Mouse (Mus musculus) intestine, embryonic 16.5 days (tissue): Measurements from ENCODE around the gene Gm11595. TPM values are rescaled to one million over a fixed set of nuclear protein-coding genes. Genes with fewer than 3 reads are reported as not detected.
"Not testable (repeated sequence)": the region's sequence is repeated elsewhere in the genome, so short reads cannot be mapped to it uniquely, and the experiment has no call there.

Experiments
- ATAC-seq: fragments of 200-750 bp; cut with Nextera tagmentation; 2 replicates; pipeline ENCODE4 v1.8.0; 2017; ENCODE audit warnings: moderate TSS enrichment, moderate library complexity
- H3K27ac ChIP-seq: fragments of 300-500 bp; sonication (generic); 2 replicates; pipeline ENCODE4 v1.5.1; 2014; ENCODE audit warnings: mild to moderate bottlenecking, low read length
- H3K27me3 ChIP-seq: fragments of 300-500 bp; sonication (generic); replicated peaks from 2 replicates; pipeline ENCODE4 v1.6.1; 2014; ENCODE audit warnings: low read length, control low read depth, mixed read lengths; ENCODE audit not compliant: control insufficient read depth, insufficient read depth
- H3K36me3 ChIP-seq: fragments of 300-500 bp; sonication (generic); 2 replicates; pipeline ENCODE4 v1.6.1; 2014; ENCODE audit warnings: low read length, control low read depth; ENCODE audit not compliant: control insufficient read depth, insufficient read depth
- H3K4me1 ChIP-seq: fragments of 300-500 bp; sonication (generic); 2 replicates; pipeline ENCODE4 v1.6.1; 2014; ENCODE audit warnings: low read length, control low read depth, mixed read lengths; ENCODE audit not compliant: control insufficient read depth, insufficient read depth
- H3K4me2 ChIP-seq: fragments of 300-500 bp; sonication (generic); 2 replicates; pipeline ENCODE4 v1.6.1; 2014; ENCODE audit warnings: low read depth, low read length, control low read depth
- H3K4me3 ChIP-seq: fragments of 300-500 bp; sonication (generic); 2 replicates; pipeline ENCODE4 v1.5.1; 2014; ENCODE audit warnings: mild to moderate bottlenecking, low read length
- H3K9ac ChIP-seq: fragments of 300-500 bp; sonication (generic); 2 replicates; pipeline ENCODE4 v1.6.1; 2014; ENCODE audit warnings: low read depth, low read length
- H3K9me3 ChIP-seq: fragments of 300-500 bp; sonication (generic); 2 replicates; pipeline ENCODE4 v1.6.1; 2016; ENCODE audit warnings: low read length, control low read depth; ENCODE audit not compliant: control insufficient read depth
- WGBS: fragments of 180-500 bp; shearing (Covaris S2); extraction: QIAGEN DNeasy Blood & Tissue Kit; methylation state at CpG from one replicate; pipeline ENCODE4 v1.1.7; 2014; 5-methylcytosine and 5-hydroxymethylcytosine counted together
- polyA plus RNA-seq: library from polyadenylated mRNA; unstranded; fragments of >200 nt; fragmentation: Nextera tagmentation; extraction: Ambion mirVana; gene quantifications from 2 replicates; pipeline ENCODE4 v1.2.1, GENCODE M21; 2015

Gene Gm11595
- polyA plus RNA-seq = not detected in 2 replicates

GRCm38 (mm10) chr11:99772813-99773212, at the start of gene Gm11595:
TSS of gene Gm11595 (minus strand) at chr11:99772913.
- ATAC-seq, H3K27me3 ChIP-seq: not testable (repeated sequence)

GRCm38 (mm10) chr11:99815566-99815965, 42.9 kb upstream of the Gm11595 start, which contains the start of gene Gm11564:
TSS of gene Gm11564 (minus strand) at chr11:99815666.
- not testable (repeated sequence) for H3K27me3 ChIP-seq, H3K27ac ChIP-seq, H3K9me3 ChIP-seq, H3K9ac ChIP-seq, H3K4me3 ChIP-seq, H3K4me2 ChIP-seq, H3K4me1 ChIP-seq, H3K36me3 ChIP-seq, ATAC-seq
- WGBS = 91% methylated on average over 2 of the region's 2 CpGs

More at GRCm38 (mm10) chr11:99772813-99773212, at the start of gene Gm11595:
- H3K4me3 ChIP-seq, H3K4me2 ChIP-seq, H3K9ac ChIP-seq, H3K36me3 ChIP-seq, H3K4me1 ChIP-seq, H3K27ac ChIP-seq, H3K9me3 ChIP-seq: not testable (repeated sequence)

- not testable (repeated sequence) for H3K27me3 ChIP-seq, H3K4me1 ChIP-seq, H3K36me3 ChIP-seq, H3K27ac ChIP-seq, H3K9me3 ChIP-seq, H3K4me3 ChIP-seq, H3K4me2 ChIP-seq, H3K9ac ChIP-seq, ATAC-seq
Measured at GRCm38 (mm10) chr11:99809792-99810191, 37.1 kb upstream of the Gm11595 start, which contains the start of gene Krtap4-13. TSS of gene Krtap4-13 (minus strand) at chr11:99809892.

GRCm38 (mm10) chr11:99804346-99804745, 31.6 kb upstream of the Gm11595 start, which contains the start of gene Gm11554:
TSS of gene Gm11554 (minus strand) at chr11:99804446.
- H3K9ac ChIP-seq, H3K36me3 ChIP-seq, H3K9me3 ChIP-seq, H3K27ac ChIP-seq, H3K27me3 ChIP-seq, ATAC-seq, H3K4me1 ChIP-seq, H3K4me2 ChIP-seq, H3K4me3 ChIP-seq: not testable (repeated sequence)
- no CpG with 5 or more reads among the region's 1 CpGs for WGBS

- ATAC-seq, H3K4me1 ChIP-seq, H3K4me3 ChIP-seq, H3K27ac ChIP-seq, H3K36me3 ChIP-seq, H3K4me2 ChIP-seq, H3K9me3 ChIP-seq, H3K9ac ChIP-seq, H3K27me3 ChIP-seq: not testable (repeated sequence)
- WGBS = no CpG with 5 or more reads among the region's 1 CpGs
Measured at GRCm38 (mm10) chr11:99798832-99799231, 26.1 kb upstream of the Gm11595 start, which contains the start of gene Gm11569. TSS of gene Gm11569 (minus strand) at chr11:99798932.

GRCm38 (mm10) chr11:99793367-99793766, 20.7 kb upstream of the Gm11595 start, which contains the start of gene Gm11596:
TSS of gene Gm11596 (minus strand) at chr11:99793467.
- H3K4me2 ChIP-seq = no peak within 1 kb of the TSS
- no peaks in the 10 kb centered on the region for H3K36me3 ChIP-seq
- H3K4me1 ChIP-seq = no peaks in the 10 kb centered on the region
- WGBS = 78% methylated on average over 2 of the region's 2 CpGs
- ATAC-seq = no peak
- no peaks in the 10 kb centered on the region for H3K9me3 ChIP-seq
- H3K4me3 ChIP-seq = no peak within 1 kb of the TSS
- H3K9ac ChIP-seq = no peak within 1 kb of the TSS
- no peak within 1 kb of the TSS for H3K27ac ChIP-seq
- H3K27me3 ChIP-seq = no peaks in the 10 kb centered on the region

GRCm38 (mm10) chr11:99784900-99785299, 12.2 kb upstream of the Gm11595 start, which contains the start of gene Krtap4-9:
TSS of gene Krtap4-9 (plus strand) at chr11:99785200.
- not testable (repeated sequence) for H3K9ac ChIP-seq, ATAC-seq

GRCm38 (mm10) chr11:99780604-99781003, 7.9 kb upstream of the Gm11595 start, which contains the start of gene Krtap4-8:
TSS of gene Krtap4-8 (minus strand) at chr11:99780704.
- H3K4me1 ChIP-seq = no peaks in the 10 kb centered on the region
- H3K27ac ChIP-seq = no peak within 1 kb of the TSS
- no peaks in the 10 kb centered on the region for H3K27me3 ChIP-seq
- no peak within 1 kb of the TSS for H3K4me2 ChIP-seq
- 97% methylated on average over 2 of the region's 2 CpGs for WGBS
- H3K4me3 ChIP-seq = no peak within 1 kb of the TSS
- ATAC-seq = no peak
- no peak within 1 kb of the TSS for H3K9ac ChIP-seq
- no peaks in the 10 kb centered on the region for H3K36me3 ChIP-seq
- no peaks in the 10 kb centered on the region for H3K9me3 ChIP-seq

More at GRCm38 (mm10) chr11:99784900-99785299, 12.2 kb upstream of the Gm11595 start, which contains the start of gene Krtap4-9:
- H3K27me3 ChIP-seq, H3K36me3 ChIP-seq, H3K4me3 ChIP-seq, H3K4me1 ChIP-seq, H3K27ac ChIP-seq, H3K4me2 ChIP-seq, H3K9me3 ChIP-seq: not testable (repeated sequence)

GRCm38 (mm10) chr11:99778401-99778800, 5.7 kb upstream of the Gm11595 start:
- ATAC-seq = no peak
- no peak overlapping the region for H3K4me3 ChIP-seq
- H3K36me3 ChIP-seq = no peaks in the 10 kb centered on the region
- H3K4me2 ChIP-seq = no peak overlapping the region
- 58% methylated on average over 7 of the region's 7 CpGs for WGBS
- no peaks in the 10 kb centered on the region for H3K4me1 ChIP-seq
- no peak overlapping the region for H3K9ac ChIP-seq
- H3K9me3 ChIP-seq = no peaks in the 10 kb centered on the region
- no peaks in the 10 kb centered on the region for H3K27me3 ChIP-seq
- H3K27ac ChIP-seq = no peak overlapping the region

- Histone ChIP-seq H3K36me3 (no peaks in the 10 kb centered on the region), H3K27ac (no peak overlapping the region), H3K4me1 (no peaks in the 10 kb centered on the region), H3K27me3 (no peaks in the 10 kb centered on the region), H3K4me2 (no peak overlapping the region), H3K9me3 (no peaks in the 10 kb centered on the region), H3K4me3 (no peak overlapping the region), H3K9ac (no peak overlapping the region)
- ATAC-seq = no peak
- 77% methylated on average over 2 of the region's 2 CpGs for WGBS
Measured at GRCm38 (mm10) chr11:99768410-99768809, 4.3 kb downstream of the Gm11595 start.
